In genomic region chr2:65236644-65237043, GRCm38 (mm10) we compare ENCODE assay signal across 11 mouse cellular contexts. TPM values are rescaled to one million over a fixed set of nuclear protein-coding genes. Genes with fewer than 3 reads are reported as not detected.
DNase-seq lines count a peak whose midpoint lies in the region; ATAC-seq and TF ChIP-seq lines count a peak whose summit lies in the region.
"Had no signal": no experiment of that assay in that cellular context is flagged by ENCODE, and none has a peak within 500 bp of the region (broad histone marks: within the 10 kb centered on the region; RNA-seq: fewer than 3 reads in every experiment).

No protein-coding gene starts in this region.

- no peak for TF ChIP-seq EP300 in liver, embryonic 14.5 days (IDR thresholded peaks at IDR 0.05; ENCODE audit: low read depth)

- H3K4me2 ChIP-seq in heart, embryonic 11.5 days: peak overlapping the region; percentile 85; the same call in 1 of the 2 replicates
- H3K4me2 ChIP-seq in liver, embryonic 14.5 days (ENCODE audit: low read depth): peak overlapping the region; percentile 24; the same call in 1 of the 2 replicates

- WGBS in heart, embryonic 11.5 days (ENCODE audit: insufficient replicate concordance): 79% methylated on average over 8 of the region's 8 CpGs
- 66% methylated on average over 8 of the region's 8 CpGs for WGBS in liver, embryonic 14.5 days (ENCODE audit: insufficient replicate concordance)

- H3K9ac ChIP-seq in heart, embryonic 11.5 days (ENCODE audit: low read depth, low read length): no peak overlapping the region
- no peak overlapping the region for H3K9ac ChIP-seq in liver, embryonic 14.5 days (replicated peaks)
- H3K9ac ChIP-seq: hindbrain, embryonic 15.5 days had no signal

- no peak for TF ChIP-seq CTCF in left cerebral cortex, adult 2 months (IDR thresholded peaks at IDR 0.05)
- no peak for TF ChIP-seq CTCF in liver, embryonic 14.5 days (IDR thresholded peaks at IDR 0.05; ENCODE audit: low read depth)

- H3K27me3 ChIP-seq in heart, embryonic 11.5 days (ENCODE audit: control insufficient read depth, insufficient read depth, low read length): no peaks in the 10 kb centered on the region
- H3K27me3 ChIP-seq in liver, embryonic 14.5 days (ENCODE audit: control insufficient read depth, insufficient read depth, low read length): peaks cover 23% of the 10 kb centered on the region

- ATAC-seq in heart, embryonic 11.5 days (replicated peaks; ENCODE audit: insufficient number of reproducible peaks, low FRiP score, low TSS enrichment): no peak
- ATAC-seq in liver, embryonic 14.5 days (ENCODE audit: insufficient read depth): no peak
- ATAC-seq in megakaryocyte progenitor cell, adult 5-6 weeks (replicated peaks; ENCODE audit: poor library complexity): no peak
- ATAC-seq: activated CD4-positive, CD25-positive, alpha-beta regulatory T cell, adult 4 months had no signal

- H3K4me3 ChIP-seq in heart, embryonic 11.5 days (ENCODE audit: low read depth, low read length): no peak overlapping the region
- H3K4me3 ChIP-seq in left cerebral cortex, adult 2 months: peak overlapping the region; percentile 5; the same call in 1 of the 2 replicates
- no peak overlapping the region for H3K4me3 ChIP-seq in brown adipose tissue, adult 24 weeks (ENCODE audit: insufficient read depth, low read depth, low read length)
- no peak overlapping the region for H3K4me3 ChIP-seq in liver, embryonic 14.5 days (ENCODE audit: insufficient read depth in 1 of 2, low read depth in 2 of 2, low read length in 2 of 2)

- no peaks in the 10 kb centered on the region for H3K36me3 ChIP-seq in heart, embryonic 11.5 days (ENCODE audit: control insufficient read depth, insufficient read depth, low read length)
- no peaks in the 10 kb centered on the region for H3K36me3 ChIP-seq in liver, embryonic 14.5 days (replicated peaks; ENCODE audit: control insufficient read depth, insufficient read depth, low read depth)
- H3K36me3 ChIP-seq: hindbrain, embryonic 15.5 days had no signal

- H3K9me3 ChIP-seq in heart, embryonic 11.5 days (replicated peaks; ENCODE audit: control insufficient read depth, low read length): no peaks in the 10 kb centered on the region
- H3K9me3 ChIP-seq in liver, embryonic 14.5 days (ENCODE audit: control insufficient read depth, low read length): no peaks in the 10 kb centered on the region
- H3K9me3 ChIP-seq: hindbrain, embryonic 15.5 days had no signal

- 0 out of 2 replicates have a peak, but pooled peaks cover 7% of the 10 kb centered on the region for H3K4me1 ChIP-seq in heart, embryonic 11.5 days (ENCODE audit: control insufficient read depth, insufficient read depth, low read length)
- H3K4me1 ChIP-seq in brown adipose tissue, adult 24 weeks (ENCODE audit: control insufficient read depth, insufficient read depth, insufficient read length, low read length): no peaks in the 10 kb centered on the region
- H3K4me1 ChIP-seq in liver, embryonic 14.5 days (replicated peaks; ENCODE audit: control insufficient read depth in 2 of 2, insufficient read depth in 2 of 2, low read length in 1 of 2): no peaks in the 10 kb centered on the region

- intact Hi-C loops in left cerebral cortex, adult 2 months (cut with DNase I): loop anchor here (5.0 kb wide), 2 partner anchors 89 to 214 kb away; partner anchors contain the start of gene Grb14
- intact Hi-C loops in left cerebral cortex, postnatal 4 days (cut with DNase I): no loop called here

- no peak overlapping the region for H3K27ac ChIP-seq in heart, embryonic 11.5 days (ENCODE audit: low read depth, low read length)
- H3K27ac ChIP-seq in left cerebral cortex, adult 2 months: no peak overlapping the region
- 0 out of 2 replicates have a peak overlapping the region, but pooled peaks have one; percentile 14 for H3K27ac ChIP-seq in brown adipose tissue, adult 24 weeks (replicated peaks; ENCODE audit: low read depth, low read length)
- no peak overlapping the region for H3K27ac ChIP-seq in liver, embryonic 14.5 days
- H3K27ac ChIP-seq: hindbrain, embryonic 15.5 days had no signal

- DNase-seq in heart, adult 8-10 months (ENCODE audit: low spot score): no peak
- no peak for DNase-seq in left cerebral cortex, adult 2 months (ENCODE audit: extremely low spot score in 1 of 2, low spot score in 2 of 2)
- no peak for DNase-seq in left cerebral cortex, postnatal 4 days
- DNase-seq in liver, embryonic 14.5 days (ENCODE audit: low read depth in 3 of 3, low spot score in 3 of 3): no peak
- no peak for DNase-seq in thymus, postnatal 25 days
- DNase-seq: cerebellum, adult 9-10 months had no signal

RNA-seq across cellular contexts. Expression of gene Cobll1, which starts 2.6 kb away (rescaled TPM):
- polyA plus RNA-seq in heart, embryonic 11.5 days (2014; fragmentation: Nextera tagmentation; extraction: Ambion mirVana): 9.9 and 10.1 TPM in 2 replicates
- 10 to 100 TPM; 62.1 to 74.3 (median 67.0) TPM for total RNA-seq in heart, adult 8-10 months (2022)
- total RNA-seq in left cerebral cortex, adult 2 months (2021): 1 to 10 TPM; 7.0 to 7.1 TPM
- total RNA-seq in left cerebral cortex, postnatal 4 days (2021): 1 to 10 TPM; 7.2 to 9.3 TPM
- polyA plus RNA-seq in brown adipose tissue, adult 24 weeks (2012; ENCODE audit: insufficient read depth, insufficient read length, missing spikeins): 20.0 and 24.9 TPM in 2 replicates
- polyA plus RNA-seq in liver, embryonic 14.5 days (2012; rRNA removed): 2.1 and 2.6 TPM in 2 replicates
- polyA plus RNA-seq in liver, embryonic 14.5 days (2014; fragmentation: Nextera tagmentation; extraction: Ambion mirVana): 2.4 and 3.3 TPM in 2 replicates
- total RNA-seq in megakaryocyte progenitor cell, adult 5-6 weeks (2015): 1.9 and 3.9 TPM in 2 replicates
- 1.6 and 2.2 TPM in 2 replicates for total RNA-seq in megakaryocyte progenitor cell, adult 5-6 weeks (2017)

Comparison
In these comparisons a context has a peak if more than half of its experiments do, and no peak if none do; other contexts are left out.
1. RNA of gene Cobll1, which starts 2.6 kb away (total RNA-seq): 62.1 to 74.3 TPM in heart, adult 8-10 months; 7.2 to 9.3 TPM in left cerebral cortex, postnatal 4 days, 7.0 to 7.1 TPM in left cerebral cortex, adult 2 months and 1.6 to 3.9 TPM in megakaryocyte progenitor cell, adult 5-6 weeks; every median in the first group is over 4 times any median in the second.